Mouse (Mus musculus) hindbrain, embryonic 16.5 days (tissue): ENCODE data around the gene Ankrd33b. TPM values are rescaled to one million over a fixed set of nuclear protein-coding genes. Genes with fewer than 3 reads are reported as not detected.

Source experiments
- ATAC-seq: fragments of 200-750 bp; cut with Nextera tagmentation; 2 replicates; pipeline ENCODE4 v1.8.0; 2017; ENCODE audit warnings: moderate TSS enrichment, moderate library complexity
- H3K27ac ChIP-seq: fragments of 300-500 bp; sonication (generic); 2 replicates; pipeline ENCODE4 v1.5.1; 2014; ENCODE audit warnings: low read depth, mild to moderate bottlenecking, control low read depth, low read length, moderate library complexity
- H3K27me3 ChIP-seq: fragments of 300-500 bp; sonication (generic); replicated peaks from 2 replicates; pipeline ENCODE4 v1.6.1; 2014; ENCODE audit warnings: low read length; ENCODE audit not compliant: control insufficient read depth, insufficient read depth
- H3K36me3 ChIP-seq: fragments of 300-500 bp; sonication (generic); 2 replicates; pipeline ENCODE4 v1.6.1; 2014; ENCODE audit warnings: mild to moderate bottlenecking, low read length, moderate library complexity, mixed read lengths; ENCODE audit not compliant: control insufficient read depth, insufficient read depth
- H3K4me1 ChIP-seq: fragments of 300-500 bp; sonication (generic); 2 replicates; pipeline ENCODE4 v1.6.1; 2014; ENCODE audit warnings: low read depth, low read length; ENCODE audit not compliant: control insufficient read depth, insufficient read depth
- H3K4me2 ChIP-seq: fragments of 300-500 bp; sonication (generic); 2 replicates; pipeline ENCODE4 v1.6.1; 2014; ENCODE audit warnings: mild to moderate bottlenecking, low read length, control low read depth, moderate library complexity
- H3K4me3 ChIP-seq: fragments of 300-500 bp; sonication (generic); 2 replicates; pipeline ENCODE4 v1.5.1; 2014; ENCODE audit warnings: mild to moderate bottlenecking, low read length, control low read depth, moderate library complexity
- H3K9ac ChIP-seq: fragments of 300-500 bp; sonication (generic); 2 replicates; pipeline ENCODE4 v1.6.1; 2014; ENCODE audit warnings: low read depth, mild to moderate bottlenecking, control low read depth, low read length, moderate library complexity
- H3K9me3 ChIP-seq: fragments of 300-500 bp; sonication (generic); 2 replicates; pipeline ENCODE4 v1.6.1; 2014; ENCODE audit warnings: mild to moderate bottlenecking, low read length, moderate library complexity; ENCODE audit not compliant: control insufficient read depth
- WGBS: fragments of 180-500 bp; shearing (Covaris S2); extraction: QIAGEN DNeasy Blood & Tissue Kit; methylation state at CpG from one replicate; pipeline ENCODE4 v1.1.7; 2014; 5-methylcytosine and 5-hydroxymethylcytosine counted together
- polyA plus RNA-seq: library from polyadenylated mRNA; unstranded; fragments of >200 nt; fragmentation: Nextera tagmentation; extraction: Ambion mirVana; gene quantifications from 2 replicates; pipeline ENCODE4 v1.2.1, GENCODE M21; 2015

Ankrd33b gene
- polyA plus RNA-seq, 1 experiment from 2014 or later = 0.98 TPM

GRCm38 (mm10) chr15:31320598-31321377 is 46.7 kb downstream of the Ankrd33b start:
- Histone ChIP-seq H3K36me3 (no peaks in the 10 kb centered on the region), H3K9me3 (no peaks in the 10 kb centered on the region), H3K4me2 (no peak overlapping the region), H3K27me3 (no peaks in the 10 kb centered on the region), H3K27ac (no peak overlapping the region), H3K4me3 (no peak overlapping the region), H3K4me1 (no peaks in the 10 kb centered on the region), H3K9ac (no peak overlapping the region)
- ATAC-seq = no peak
- 46% methylated on average over 12 of the region's 12 CpGs for WGBS

- 41% methylated on average over 4 of the region's 4 CpGs for WGBS
- no peak overlapping the region for H3K9ac ChIP-seq
These were observed 48.5 kb downstream of the Ankrd33b start for GRCm38 (mm10) chr15:31319046-31319445.

GRCm38 (mm10) chr15:31318158-31318955 is 49.2 kb downstream of the Ankrd33b start:
- ATAC-seq = no peak
- no peak overlapping the region for H3K4me2 ChIP-seq
- no peak overlapping the region for H3K9ac ChIP-seq
- no peak overlapping the region for H3K4me3 ChIP-seq
- 25% methylated on average over 6 of the region's 6 CpGs for WGBS
- no peaks in the 10 kb centered on the region for H3K27me3 ChIP-seq
- no peaks in the 10 kb centered on the region for H3K36me3 ChIP-seq
- H3K27ac ChIP-seq = no peak overlapping the region
- no peaks in the 10 kb centered on the region for H3K4me1 ChIP-seq
- no peaks in the 10 kb centered on the region for H3K9me3 ChIP-seq

More at GRCm38 (mm10) chr15:31319046-31319445, 48.5 kb downstream of the Ankrd33b start:
- Histone ChIP-seq H3K27ac (no peak overlapping the region), H3K27me3 (no peaks in the 10 kb centered on the region), H3K4me1 (no peaks in the 10 kb centered on the region), H3K36me3 (no peaks in the 10 kb centered on the region), H3K9me3 (no peaks in the 10 kb centered on the region), H3K4me3 (no peak overlapping the region), H3K4me2 (no peak overlapping the region)
- ATAC-seq = no peak

- H3K27me3 ChIP-seq = no peaks in the 10 kb centered on the region
- no peak for ATAC-seq
These were observed 50.3 kb downstream of the Ankrd33b start for GRCm38 (mm10) chr15:31317056-31317805.

GRCm38 (mm10) chr15:31315630-31316231 is 51.8 kb downstream of the Ankrd33b start:
- no peaks in the 10 kb centered on the region for H3K4me1 ChIP-seq
- no peaks in the 10 kb centered on the region for H3K27me3 ChIP-seq
- no peak overlapping the region for H3K9ac ChIP-seq
- H3K9me3 ChIP-seq = no peaks in the 10 kb centered on the region
- H3K4me2 ChIP-seq = no peak overlapping the region
- no peaks in the 10 kb centered on the region for H3K36me3 ChIP-seq
- WGBS = 4% methylated on average over 5 of the region's 5 CpGs
- H3K4me3 ChIP-seq = no peak overlapping the region
- ATAC-seq = peak; percentile 92
- H3K27ac ChIP-seq = no peak overlapping the region

More at GRCm38 (mm10) chr15:31317056-31317805, 50.3 kb downstream of the Ankrd33b start:
- Histone ChIP-seq H3K9ac (no peak overlapping the region), H3K4me3 (no peak overlapping the region), H3K36me3 (no peaks in the 10 kb centered on the region), H3K9me3 (no peaks in the 10 kb centered on the region), H3K27ac (no peak overlapping the region), H3K4me1 (no peaks in the 10 kb centered on the region), H3K4me2 (no peak overlapping the region)
- WGBS = 93% methylated on average over 3 of the region's 3 CpGs

- 75% methylated on average over 2 of the region's 2 CpGs for WGBS
- Histone ChIP-seq H3K9ac (no peak overlapping the region), H3K9me3 (peaks cover 3% of the 10 kb centered on the region; the same call in 1 of the 2 replicates), H3K36me3 (no peaks in the 10 kb centered on the region), H3K27ac (no peak overlapping the region), H3K27me3 (no peaks in the 10 kb centered on the region), H3K4me3 (no peak overlapping the region), H3K4me2 (no peak overlapping the region), H3K4me1 (no peaks in the 10 kb centered on the region)
- no peak for ATAC-seq
These were observed 55.5 kb downstream of the Ankrd33b start for GRCm38 (mm10) chr15:31312001-31312400.

- H3K36me3 ChIP-seq = no peaks in the 10 kb centered on the region
- H3K27ac ChIP-seq = no peak overlapping the region
- H3K4me1 ChIP-seq = no peaks in the 10 kb centered on the region
- WGBS = 68% methylated on average over 15 of the region's 15 CpGs
- H3K9me3 ChIP-seq = peaks cover 3% of the 10 kb centered on the region; the same call in 1 of the 2 replicates
- no peaks in the 10 kb centered on the region for H3K27me3 ChIP-seq
- H3K4me3 ChIP-seq = no peak overlapping the region
- no peak overlapping the region for H3K4me2 ChIP-seq
- H3K9ac ChIP-seq = no peak overlapping the region
- no peak for ATAC-seq
These were observed 58.0 kb downstream of the Ankrd33b start for GRCm38 (mm10) chr15:31309526-31309925.

GRCm38 (mm10) chr15:31306726-31307125 is 60.8 kb downstream of the Ankrd33b start:
- H3K9ac ChIP-seq = no peak overlapping the region
- H3K4me2 ChIP-seq = no peak overlapping the region
- H3K4me1 ChIP-seq = no peaks in the 10 kb centered on the region
- WGBS = 82% methylated on average over 4 of the region's 4 CpGs
- H3K4me3 ChIP-seq = no peak overlapping the region
- peaks cover 3% of the 10 kb centered on the region; the same call in 1 of the 2 replicates for H3K9me3 ChIP-seq
- no peak overlapping the region for H3K27ac ChIP-seq
- no peaks in the 10 kb centered on the region for H3K27me3 ChIP-seq
- H3K36me3 ChIP-seq = no peaks in the 10 kb centered on the region
- ATAC-seq = no peak
